Mouse (Mus musculus) cerebellum, adult 2 months (tissue): ENCODE data around the gene Fgfr2. TPM values are rescaled to one million over a fixed set of nuclear protein-coding genes. Genes with fewer than 3 reads are reported as not detected.

Experiments used
- DNase-seq, 2 experiments: peaks; one replicate each; pipeline ENCODE4 v3.0.0; 2021
- H3K27ac ChIP-seq: fragments of 200-500 bp; 2 replicates; pipeline ENCODE4 v1.5.1; 2012; ENCODE audit warnings: low read length, control low read depth, inconsistent platforms; ENCODE audit not compliant: insufficient read depth
- H3K27me3 ChIP-seq: fragments of 200-500 bp; 2 replicates; pipeline ENCODE4 v1.6.1; 2012; ENCODE audit warnings: inconsistent platforms, mild to moderate bottlenecking, low read length, moderate library complexity; ENCODE audit not compliant: control insufficient read depth, insufficient read depth
- H3K4me1 ChIP-seq: fragments of 200-500 bp; 2 replicates; pipeline ENCODE4 v1.6.1; 2011; ENCODE audit warnings: low read length; ENCODE audit not compliant: control insufficient read depth, insufficient read depth
- H3K4me3 ChIP-seq: fragments of 200-500 bp; replicated peaks from 2 replicates; pipeline ENCODE3; 2011; ENCODE audit warnings: mild to moderate bottlenecking, low read depth, low read length, control low read depth; ENCODE audit not compliant: insufficient read depth
- CTCF ChIP-seq: fragments of 200-500 bp; IDR thresholded peaks from 2 replicates; pipeline ENCODE4 v1.5.1; 2011; ENCODE audit warnings: low read depth, mild to moderate bottlenecking, control low read depth, low read length, moderate library complexity, borderline replicate concordance; ENCODE audit not compliant: insufficient read depth
- POLR2A ChIP-seq: fragments of 200-500 bp; IDR thresholded peaks from 2 replicates; pipeline ENCODE4 v1.6.1; 2011; ENCODE audit warnings: low read length, control low read depth, borderline replicate concordance; ENCODE audit not compliant: insufficient read depth
- WGBS: fragments of 180-500 bp; shearing (Covaris S2); methylation state at CpG from one replicate; pipeline ENCODE4 v1.1.7; 2018; 5-methylcytosine and 5-hydroxymethylcytosine counted together
- polyA plus RNA-seq: library from polyadenylated mRNA; depleted of rRNA; stranded (reverse); fragments of >200 nt; gene quantifications from 2 replicates; pipeline ENCODE4 v1.2.3, GENCODE M21; 2012

Gene Fgfr2
- polyA plus RNA-seq, 1 experiment = 95.3 TPM

DNA sequence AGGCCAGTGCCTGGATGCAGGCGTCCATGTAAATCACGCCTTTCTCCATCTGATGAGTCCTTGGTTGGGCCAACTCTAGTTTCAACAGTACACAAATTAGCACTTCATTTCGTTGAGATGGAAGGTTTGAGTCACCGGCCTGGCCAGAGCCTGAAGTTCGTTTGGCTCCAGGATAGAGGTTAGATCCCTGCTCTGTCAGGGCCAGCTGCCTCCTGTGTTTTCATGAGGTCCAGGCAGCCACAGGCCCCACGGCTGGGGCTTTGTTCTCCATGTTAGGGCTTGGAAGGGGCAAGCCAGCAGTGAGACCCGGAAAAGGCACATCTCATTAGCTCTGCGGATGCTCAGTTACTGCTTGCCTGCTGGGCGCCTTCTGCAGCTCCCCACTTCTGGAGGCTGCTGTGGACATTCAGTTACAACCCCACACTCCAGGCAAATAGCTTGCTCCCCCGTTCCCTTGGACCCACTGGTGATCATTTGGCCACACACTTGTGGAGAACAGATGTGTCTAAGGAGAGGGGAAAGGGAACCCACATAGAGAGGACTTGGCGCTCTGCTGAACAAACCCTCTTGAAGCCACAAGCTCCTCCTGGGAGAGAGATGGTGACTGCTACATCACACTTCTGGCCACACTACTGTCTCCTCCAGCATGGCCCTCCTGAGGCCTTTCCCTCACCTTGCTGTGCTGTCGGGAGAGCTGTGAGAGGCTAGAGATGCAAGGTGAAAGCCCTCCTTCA is 2445.4 kb downstream of the Fgfr2 start:
- Histone ChIP-seq H3K27me3 (no peaks in the 10 kb centered on the region), H3K4me1 (peaks cover 4% of the 10 kb centered on the region), H3K4me3 (no peak overlapping the region), H3K27ac (no peak overlapping the region)
- WGBS = 72% methylated on average over 12 of the region's 12 CpGs
- DNase-seq = no peak
- TF ChIP-seq CTCF = no peak
- no peak for TF ChIP-seq POLR2A

DNA sequence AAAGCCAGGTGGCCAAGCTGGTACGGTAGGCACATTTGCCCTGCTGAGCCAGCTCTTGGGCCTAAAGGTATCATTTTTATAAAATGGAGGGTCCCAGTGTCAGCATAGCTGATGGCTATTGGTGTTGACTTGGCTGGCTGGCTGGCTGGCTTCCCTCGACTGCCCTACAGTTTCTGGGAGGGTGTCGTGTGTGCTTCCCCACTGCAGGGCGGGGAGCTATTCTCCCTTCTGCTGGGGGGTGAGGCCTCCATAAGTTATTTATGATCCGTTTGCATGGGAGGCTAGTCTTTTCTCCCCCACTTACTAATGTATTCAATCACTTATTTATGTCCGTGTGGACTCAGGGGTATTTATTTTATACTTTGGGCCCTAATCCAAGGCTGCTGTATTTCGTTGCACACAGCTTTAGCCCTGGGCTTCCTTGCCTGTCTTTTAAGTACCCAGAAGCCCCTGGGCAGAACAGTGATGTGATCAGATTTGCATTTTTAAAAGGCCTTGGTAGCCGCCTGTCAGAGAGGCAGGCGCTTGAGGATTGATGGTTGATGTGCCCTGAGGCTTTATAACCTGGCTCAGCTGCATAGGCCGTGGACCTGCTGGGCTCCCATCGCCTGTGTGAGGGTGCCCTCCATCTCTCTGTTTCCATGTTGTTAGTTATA is 2446.1 kb downstream of the Fgfr2 start:
- peaks cover 4% of the 10 kb centered on the region for H3K4me1 ChIP-seq
- TF ChIP-seq POLR2A (no peak), CTCF (no peak)
- H3K27me3 ChIP-seq = no peaks in the 10 kb centered on the region
- no peak for DNase-seq
- no peak overlapping the region for H3K4me3 ChIP-seq
- 89% methylated on average over 11 of the region's 11 CpGs for WGBS
- H3K27ac ChIP-seq = no peak overlapping the region

DNA sequence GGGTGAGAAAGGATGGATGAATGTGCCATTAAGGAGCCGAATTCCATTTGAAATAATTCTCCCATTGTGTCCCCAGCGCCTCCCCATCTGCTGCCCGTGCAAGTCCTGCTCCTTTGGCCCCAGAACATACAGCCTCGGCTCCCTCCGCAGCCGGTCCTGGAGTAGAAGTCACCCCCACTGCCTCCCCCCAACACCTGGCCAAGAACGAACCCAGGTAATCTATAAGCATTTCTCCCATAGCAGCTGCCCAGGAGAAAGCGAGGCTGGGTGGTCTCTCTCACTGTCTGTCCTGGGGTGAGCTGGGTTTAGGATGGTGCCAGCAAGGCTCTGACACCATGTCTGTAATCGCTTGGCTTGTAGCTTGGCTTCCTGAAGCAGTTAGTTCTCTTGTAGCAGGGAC is 2448.6 kb downstream of the Fgfr2 start:
- WGBS = 80% methylated on average over 9 of the region's 9 CpGs

DNA sequence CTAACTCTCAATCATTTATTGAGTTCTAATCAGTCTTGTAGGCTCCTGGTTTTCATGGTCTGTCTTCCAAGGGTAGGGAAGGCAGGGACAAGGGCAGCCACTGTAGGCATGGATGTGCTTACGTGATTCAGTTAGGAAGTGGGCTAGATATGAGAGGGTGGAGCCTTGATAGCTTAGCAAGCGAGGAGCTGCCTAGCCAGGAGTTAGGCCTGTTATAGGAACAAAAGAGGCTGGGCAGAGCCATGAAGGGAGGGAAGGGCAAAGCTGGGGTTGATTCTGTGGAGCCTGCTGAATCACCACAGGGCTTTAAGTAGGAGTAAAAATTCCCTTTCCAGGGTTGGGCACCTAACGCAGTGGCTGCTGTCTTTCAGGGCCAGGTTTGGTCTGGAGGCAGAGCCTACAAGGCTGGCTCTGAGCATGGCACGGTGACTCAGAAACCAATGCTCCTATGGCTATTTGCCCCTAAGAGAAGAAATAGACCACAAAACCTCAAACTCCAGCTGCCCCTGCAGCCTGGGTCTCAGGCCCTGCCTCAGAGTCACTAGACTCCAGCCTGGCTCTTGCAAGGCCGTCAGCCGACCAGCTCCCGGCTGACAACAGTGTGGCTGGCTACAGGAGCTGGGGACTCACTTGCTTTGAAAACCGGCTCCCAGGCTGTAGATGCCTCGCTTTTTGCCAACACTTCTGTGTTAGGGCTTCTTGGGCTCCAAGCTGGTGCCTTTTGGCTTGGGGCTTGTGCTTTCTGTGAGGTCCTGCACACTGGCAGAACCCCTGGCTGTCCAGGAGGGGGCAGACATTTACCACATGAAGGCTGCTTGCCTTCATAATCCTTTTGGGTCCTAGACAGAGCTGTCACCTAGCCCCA is 2449.7 kb downstream of the Fgfr2 start:
- TF ChIP-seq CTCF (peak; percentile 98), POLR2A (no peak)
- H3K4me1 ChIP-seq = peaks cover 12% of the 10 kb centered on the region; the same call in 1 of the 2 replicates
- peak; percentile 68 to 69 for DNase-seq
- 49% methylated on average over 9 of the region's 9 CpGs for WGBS
- no peak overlapping the region for H3K4me3 ChIP-seq
- no peak overlapping the region for H3K27ac ChIP-seq
- H3K27me3 ChIP-seq = no peaks in the 10 kb centered on the region

More for the DNA sequence above, 2448.6 kb downstream of the Fgfr2 start:
- Histone ChIP-seq H3K27me3 (no peaks in the 10 kb centered on the region), H3K27ac (no peak overlapping the region), H3K4me3 (no peak overlapping the region), H3K4me1 (peaks cover 2% of the 10 kb centered on the region; the same call in 1 of the 2 replicates)
- TF ChIP-seq POLR2A = no peak
- TF ChIP-seq CTCF = no peak
- no peak for DNase-seq

DNA sequence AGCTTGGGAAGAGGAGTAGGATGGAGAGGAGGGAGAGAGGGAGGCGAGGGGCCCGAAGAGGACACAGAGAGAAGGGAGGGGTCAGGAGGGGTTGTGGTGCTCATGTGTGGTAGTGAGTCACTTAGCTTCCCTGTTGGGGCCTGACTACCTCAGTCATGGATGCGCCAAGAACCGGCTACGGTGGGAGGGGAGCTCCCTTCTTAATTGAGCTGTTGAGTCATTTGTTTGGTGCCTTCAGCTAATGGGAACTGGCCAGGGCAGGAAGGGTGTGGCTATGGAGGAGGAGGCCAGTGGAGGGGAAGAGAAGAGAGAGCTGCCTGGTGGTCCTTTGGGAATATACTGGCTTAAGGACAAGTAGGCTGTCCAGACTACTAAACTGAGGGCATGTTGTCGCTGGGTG is 2451.8 kb downstream of the Fgfr2 start:
- 68% methylated on average over 6 of the region's 6 CpGs for WGBS
- no peak overlapping the region for H3K27ac ChIP-seq
- no peak for TF ChIP-seq CTCF
- TF ChIP-seq POLR2A = no peak

DNA sequence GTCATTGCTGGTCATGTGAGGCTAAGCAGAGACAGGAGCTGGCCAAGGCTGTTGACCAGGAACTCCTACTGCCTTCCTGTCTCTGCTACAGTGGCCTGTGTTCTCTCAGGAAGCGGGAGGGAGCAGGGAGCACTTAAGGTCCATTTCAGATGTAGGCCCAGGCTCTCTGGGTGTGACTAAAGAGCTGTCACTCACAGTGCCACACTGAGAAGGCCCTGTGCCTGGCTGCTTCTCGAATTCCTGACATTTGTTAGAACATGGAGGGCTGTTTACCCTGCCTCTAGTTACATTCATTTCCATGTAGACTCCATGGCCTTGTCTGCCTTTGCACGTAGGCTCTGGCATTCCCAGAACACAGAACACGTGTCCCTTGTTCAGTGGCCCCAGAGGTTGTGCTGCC is 2452.8 kb downstream of the Fgfr2 start:
- WGBS = 87% methylated on average over 4 of the region's 4 CpGs
- H3K27me3 ChIP-seq = no peaks in the 10 kb centered on the region
- no peak for DNase-seq
- peaks cover 12% of the 10 kb centered on the region; the same call in 1 of the 2 replicates for H3K4me1 ChIP-seq
- TF ChIP-seq POLR2A (no peak), CTCF (no peak)
- no peak overlapping the region for H3K27ac ChIP-seq
- no peak overlapping the region for H3K4me3 ChIP-seq

More for the DNA sequence above, 2451.8 kb downstream of the Fgfr2 start:
- Histone ChIP-seq H3K4me1 (peaks cover 12% of the 10 kb centered on the region; the same call in 1 of the 2 replicates), H3K4me3 (no peak overlapping the region), H3K27me3 (no peaks in the 10 kb centered on the region)
- DNase-seq = no peak

DNA sequence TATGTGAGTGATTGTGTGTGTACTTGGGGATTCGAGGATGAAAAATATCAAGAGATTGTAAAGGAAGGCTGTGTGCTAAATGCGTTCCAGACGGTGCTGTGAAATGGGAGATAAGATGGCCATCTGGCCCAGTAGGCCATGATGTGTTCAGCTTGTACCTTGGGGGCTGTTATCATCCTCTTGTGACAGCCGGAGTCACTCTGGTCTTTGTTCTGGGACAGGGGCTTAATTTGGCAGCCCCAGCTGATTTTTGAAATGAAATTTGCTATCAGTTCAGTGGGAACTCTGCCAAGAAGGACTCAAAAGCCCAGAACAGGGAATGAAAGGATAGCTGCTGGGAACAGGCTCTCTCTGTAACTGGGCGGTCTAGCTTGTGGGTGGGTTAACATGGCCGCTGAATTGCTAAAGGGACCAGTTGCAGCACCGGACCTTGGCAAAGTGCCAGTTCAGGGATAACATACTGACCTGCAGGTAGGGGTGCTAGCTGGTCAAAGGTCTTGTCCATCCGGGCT is 2453.7 kb downstream of the Fgfr2 start:
- Histone ChIP-seq H3K27me3 (no peaks in the 10 kb centered on the region), H3K4me3 (no peak overlapping the region), H3K27ac (no peak overlapping the region), H3K4me1 (peaks cover 12% of the 10 kb centered on the region; the same call in 1 of the 2 replicates)
- WGBS = 42% methylated on average over 8 of the region's 8 CpGs
- no peak for DNase-seq
- TF ChIP-seq CTCF (no peak), POLR2A (no peak)
